Mouse (Mus musculus): ENCODE data around the gene Gm14408.
"Not testable (repeated sequence)": the region's sequence is repeated elsewhere in the genome, so short reads cannot be mapped to it uniquely, and the experiment has no call there.

Gm14408 gene

GRCm38 (mm10) chr2:176830840-176831239 is at the start of gene Gm14408:
Gm14408 (plus strand) TSS chr2:176831140.
- DNase-seq, result not testable (repeated sequence)

- DNase-seq, result not testable (repeated sequence)
Measured at GRCm38 (mm10) chr2:176798312-176798711, 32.6 kb upstream of the Gm14408 start, which contains the start of gene Gm14295. Gm14295 (plus strand) TSS chr2:176798612.

- not testable (repeated sequence) for DNase-seq
Measured at GRCm38 (mm10) chr2:176798785-176799184, 32.2 kb upstream of the Gm14408 start.

Measured in cerebellum, adult 11 months (tissue).